Mouse (Mus musculus): ENCODE data around the gene Psg21.
A peak's percentile ranks its signal among the peaks of the same experiment; 100 is the strongest.
"Not testable (repeated sequence)": the region's sequence is repeated elsewhere in the genome, so short reads cannot be mapped to it uniquely, and the experiment has no call there.

Gene Psg21

GRCm38 (mm10) chr7:18656625-18657024 lies at the start of gene Psg21:
Psg21 (minus strand) TSS chr7:18656725.
- not testable (repeated sequence) for DNase-seq (ENCODE audit: low spot score in 2 of 2)

GRCm38 (mm10) chr7:18686085-18686484 lies 29.6 kb upstream of the Psg21 start, which contains the start of gene Psg20:
Psg20 (minus strand) TSS chr7:18686185.
- no peak for DNase-seq (ENCODE audit: low spot score in 2 of 2)

- no peak for DNase-seq (ENCODE audit: low spot score in 2 of 2)
These were observed 29.1 kb upstream of the Psg21 start for GRCm38 (mm10) chr7:18685586-18685985.

GRCm38 (mm10) chr7:18679772-18680171 lies 23.2 kb upstream of the Psg21 start:
- peak in 1 of 2 experiments; percentile 21 for DNase-seq (ENCODE audit: low spot score in 2 of 2)

- not testable (repeated sequence) for DNase-seq (ENCODE audit: low spot score in 2 of 2)
These were observed 29.6 kb downstream of the Psg21 start for GRCm38 (mm10) chr7:18626921-18627320.

- DNase-seq (ENCODE audit: low spot score in 2 of 2) = not testable (repeated sequence)
These were observed 40.1 kb downstream of the Psg21 start, which contains the start of gene Psg23 for GRCm38 (mm10) chr7:18616401-18616800. Psg23 (minus strand) TSS chr7:18616501.

All from frontal cortex, postnatal 25 days (tissue).